Mouse (Mus musculus): ENCODE measurements around the gene Entpd2. TPM values are rescaled to one million over a fixed set of nuclear protein-coding genes. Genes with fewer than 3 reads are reported as not detected.

The Entpd2 gene
- polyA plus RNA-seq, 1 experiment = 18.8 TPM

GRCm38 (mm10) chr2:25394281-25395221, 1.1 kb upstream of the Entpd2 start:
- H3K27ac ChIP-seq (ENCODE audit: insufficient read depth, low read depth, low read length) = no peak overlapping the region

GRCm38 (mm10) chr2:25396597-25396983, 916 bp downstream of the Entpd2 start:
- no peak for DNase-seq
- 76% methylated on average over 3 of the region's 3 CpGs for WGBS
- Histone ChIP-seq H3K4me1 (ENCODE audit: control insufficient read depth, insufficient read depth, low read length) (peaks cover 8% of the 10 kb centered on the region; the same call in 1 of the 2 replicates), H3K4me3 (ENCODE audit: insufficient read depth, low read depth, low read length) (no peak overlapping the region), H3K27ac (ENCODE audit: insufficient read depth, low read depth, low read length) (no peak overlapping the region), H3K36me3 (ENCODE audit: control insufficient read depth, insufficient read depth, low read length) (no peaks in the 10 kb centered on the region), H3K27me3 (replicated peaks; ENCODE audit: control insufficient read depth, insufficient read depth, low read length) (no peaks in the 10 kb centered on the region)
- TF ChIP-seq POLR2A (IDR thresholded peaks at IDR 0.05; ENCODE audit: low read depth, low read length) (no peak), CTCF (conservative IDR thresholded peaks at IDR 0.05; ENCODE audit: insufficient read depth, insufficient read length, low read depth, low read length) (no peak)

More at GRCm38 (mm10) chr2:25394281-25395221, 1.1 kb upstream of the Entpd2 start:
- WGBS = 42% methylated on average over 3 of the region's 3 CpGs
- DNase-seq = peak; percentile 29
- TF ChIP-seq POLR2A (IDR thresholded peaks at IDR 0.05; ENCODE audit: low read depth, low read length) = no peak
- TF ChIP-seq CTCF (conservative IDR thresholded peaks at IDR 0.05; ENCODE audit: insufficient read depth, insufficient read length, low read depth, low read length) = no peak
- H3K4me3 ChIP-seq (ENCODE audit: insufficient read depth, low read depth, low read length) = no peak overlapping the region
- no peaks in the 10 kb centered on the region for H3K36me3 ChIP-seq (ENCODE audit: control insufficient read depth, insufficient read depth, low read length)
- peaks cover 8% of the 10 kb centered on the region; the same call in 1 of the 2 replicates for H3K4me1 ChIP-seq (ENCODE audit: control insufficient read depth, insufficient read depth, low read length)
- H3K27me3 ChIP-seq (replicated peaks; ENCODE audit: control insufficient read depth, insufficient read depth, low read length) = no peaks in the 10 kb centered on the region

GRCm38 (mm10) chr2:25397010-25397409, 1.3 kb downstream of the Entpd2 start:
- no peak for TF ChIP-seq POLR2A (IDR thresholded peaks at IDR 0.05; ENCODE audit: low read depth, low read length)
- TF ChIP-seq CTCF (conservative IDR thresholded peaks at IDR 0.05; ENCODE audit: insufficient read depth, insufficient read length, low read depth, low read length) = no peak
- no peak for DNase-seq
- 71% methylated on average over 1 of the region's 1 CpGs for WGBS
- Histone ChIP-seq H3K27me3 (replicated peaks; ENCODE audit: control insufficient read depth, insufficient read depth, low read length) (no peaks in the 10 kb centered on the region), H3K4me1 (ENCODE audit: control insufficient read depth, insufficient read depth, low read length) (peaks cover 8% of the 10 kb centered on the region; the same call in 1 of the 2 replicates), H3K4me3 (ENCODE audit: insufficient read depth, low read depth, low read length) (no peak overlapping the region), H3K36me3 (ENCODE audit: control insufficient read depth, insufficient read depth, low read length) (no peaks in the 10 kb centered on the region), H3K27ac (ENCODE audit: insufficient read depth, low read depth, low read length) (no peak overlapping the region)

GRCm38 (mm10) chr2:25398065-25398464, 2.4 kb downstream of the Entpd2 start:
- DNase-seq = no peak
- H3K36me3 ChIP-seq (ENCODE audit: control insufficient read depth, insufficient read depth, low read length) = no peaks in the 10 kb centered on the region
- WGBS = 97% methylated on average over 7 of the region's 7 CpGs
- no peak overlapping the region for H3K4me3 ChIP-seq (ENCODE audit: insufficient read depth, low read depth, low read length)
- TF ChIP-seq CTCF (conservative IDR thresholded peaks at IDR 0.05; ENCODE audit: insufficient read depth, insufficient read length, low read depth, low read length) (no peak), POLR2A (IDR thresholded peaks at IDR 0.05; ENCODE audit: low read depth, low read length) (no peak)
- H3K27me3 ChIP-seq (replicated peaks; ENCODE audit: control insufficient read depth, insufficient read depth, low read length) = no peaks in the 10 kb centered on the region
- no peak overlapping the region for H3K27ac ChIP-seq (ENCODE audit: insufficient read depth, low read depth, low read length)
- H3K4me1 ChIP-seq (ENCODE audit: control insufficient read depth, insufficient read depth, low read length) = peaks cover 8% of the 10 kb centered on the region; the same call in 1 of the 2 replicates

GRCm38 (mm10) chr2:25399051-25399450, 3.4 kb downstream of the Entpd2 start, which contains the start of gene Npdc1:
Gene Npdc1 (plus strand): TSS chr2:25399351.
- H3K27ac ChIP-seq (ENCODE audit: insufficient read depth, low read depth, low read length) = no peak within 1 kb of the TSS
- no peaks in the 10 kb centered on the region for H3K27me3 ChIP-seq (replicated peaks; ENCODE audit: control insufficient read depth, insufficient read depth, low read length)

GRCm38 (mm10) chr2:25400291-25400690, 4.6 kb downstream of the Entpd2 start:
- TF ChIP-seq POLR2A (IDR thresholded peaks at IDR 0.05; ENCODE audit: low read depth, low read length) = no peak
- no peak for TF ChIP-seq CTCF (conservative IDR thresholded peaks at IDR 0.05; ENCODE audit: insufficient read depth, insufficient read length, low read depth, low read length)
- H3K4me1 ChIP-seq (ENCODE audit: control insufficient read depth, insufficient read depth, low read length) = peaks cover 7% of the 10 kb centered on the region; the same call in 1 of the 2 replicates
- no peak overlapping the region for H3K4me3 ChIP-seq (ENCODE audit: insufficient read depth, low read depth, low read length)
- DNase-seq = no peak
- H3K36me3 ChIP-seq (ENCODE audit: control insufficient read depth, insufficient read depth, low read length) = no peaks in the 10 kb centered on the region
- 21% methylated on average over 16 of the region's 16 CpGs for WGBS
- H3K27ac ChIP-seq (ENCODE audit: insufficient read depth, low read depth, low read length) = no peak overlapping the region
- no peaks in the 10 kb centered on the region for H3K27me3 ChIP-seq (replicated peaks; ENCODE audit: control insufficient read depth, insufficient read depth, low read length)

More at GRCm38 (mm10) chr2:25399051-25399450, 3.4 kb downstream of the Entpd2 start, which contains the start of gene Npdc1:
- no peak for DNase-seq
- 84% methylated on average over 8 of the region's 8 CpGs for WGBS
- no peak within 1 kb of the TSS for H3K4me3 ChIP-seq (ENCODE audit: insufficient read depth, low read depth, low read length)
- TF ChIP-seq POLR2A (IDR thresholded peaks at IDR 0.05; ENCODE audit: low read depth, low read length) (no peak), CTCF (conservative IDR thresholded peaks at IDR 0.05; ENCODE audit: insufficient read depth, insufficient read length, low read depth, low read length) (no peak)
- H3K36me3 ChIP-seq (ENCODE audit: control insufficient read depth, insufficient read depth, low read length) = no peaks in the 10 kb centered on the region
- H3K4me1 ChIP-seq (ENCODE audit: control insufficient read depth, insufficient read depth, low read length) = peaks cover 8% of the 10 kb centered on the region; the same call in 1 of the 2 replicates

GRCm38 (mm10) chr2:25400764-25401163, 5.1 kb downstream of the Entpd2 start:
- no peak overlapping the region for H3K27ac ChIP-seq (ENCODE audit: insufficient read depth, low read depth, low read length)
- peaks cover 4% of the 10 kb centered on the region; the same call in 1 of the 2 replicates for H3K4me1 ChIP-seq (ENCODE audit: control insufficient read depth, insufficient read depth, low read length)
- 3% methylated on average over 17 of the region's 17 CpGs for WGBS
- H3K4me3 ChIP-seq (ENCODE audit: insufficient read depth, low read depth, low read length) = no peak overlapping the region
- peak; percentile 78 for DNase-seq
- H3K36me3 ChIP-seq (ENCODE audit: control insufficient read depth, insufficient read depth, low read length) = no peaks in the 10 kb centered on the region
- no peaks in the 10 kb centered on the region for H3K27me3 ChIP-seq (replicated peaks; ENCODE audit: control insufficient read depth, insufficient read depth, low read length)
- TF ChIP-seq POLR2A (IDR thresholded peaks at IDR 0.05; ENCODE audit: low read depth, low read length) = no peak
- TF ChIP-seq CTCF (conservative IDR thresholded peaks at IDR 0.05; ENCODE audit: insufficient read depth, insufficient read length, low read depth, low read length) = peak; percentile 70

All from kidney, adult 2 months (tissue).